Mouse (Mus musculus) midbrain, embryonic 14.5 days (tissue): ENCODE data around the gene Ap1g1. TPM values are rescaled to one million over a fixed set of nuclear protein-coding genes. Genes with fewer than 3 reads are reported as not detected.

ENCODE experiments used
- ATAC-seq: fragments of 200-750 bp; cut with Nextera tagmentation; 2 replicates; pipeline ENCODE4 v1.8.0; 2017; ENCODE audit warnings: moderate number of reproducible peaks, moderate library complexity; ENCODE audit not compliant: low FRiP score, low TSS enrichment
- DNase-seq: peaks from one replicate; pipeline ENCODE4 v3.0.0-alpha.2; 2015
- H3K27ac ChIP-seq: fragments of 300-500 bp; sonication (generic); replicated peaks from 2 replicates; pipeline ENCODE4 v1.5.1; 2014; ENCODE audit warnings: mild to moderate bottlenecking, low read depth, low read length, moderate library complexity
- H3K27me3 ChIP-seq: fragments of 300-500 bp; sonication (generic); 2 replicates; pipeline ENCODE4 v1.6.1; 2014; ENCODE audit warnings: low read length, control low read depth, mixed read lengths; ENCODE audit not compliant: control insufficient read depth, insufficient read depth
- H3K36me3 ChIP-seq: fragments of 300-500 bp; sonication (generic); 2 replicates; pipeline ENCODE4 v1.6.1; 2014; ENCODE audit warnings: low read length, control low read depth; ENCODE audit not compliant: control insufficient read depth, insufficient read depth
- H3K4me1 ChIP-seq: fragments of 300-500 bp; sonication (generic); 2 replicates; pipeline ENCODE4 v1.6.1; 2014; ENCODE audit warnings: mild to moderate bottlenecking, antibody characterized with exemption, low read length, control low read depth; ENCODE audit not compliant: control insufficient read depth, insufficient read depth
- H3K4me2 ChIP-seq: fragments of 300-500 bp; sonication (generic); 2 replicates; pipeline ENCODE4 v1.6.1; 2014; ENCODE audit warnings: mild to moderate bottlenecking, low read length, moderate library complexity
- H3K4me3 ChIP-seq: fragments of 300-500 bp; sonication (generic); replicated peaks from 2 replicates; pipeline ENCODE4 v1.5.1; 2014; ENCODE audit warnings: low read depth, low read length
- H3K9ac ChIP-seq: fragments of 300-500 bp; sonication (generic); replicated peaks from 2 replicates; pipeline ENCODE4 v1.6.1; 2014; ENCODE audit warnings: mild to moderate bottlenecking, low read length, moderate library complexity
- H3K9me3 ChIP-seq: fragments of 300-500 bp; sonication (generic); 2 replicates; pipeline ENCODE4 v1.6.1; 2016; ENCODE audit warnings: low read length, control low read depth, mixed read lengths; ENCODE audit not compliant: control insufficient read depth
- WGBS: fragments of 180-500 bp; shearing (Covaris S2); extraction: QIAGEN DNeasy Blood & Tissue Kit; methylation state at CpG from one replicate; pipeline ENCODE4 v1.1.7; 2014; 5-methylcytosine and 5-hydroxymethylcytosine counted together
- polyA plus RNA-seq: library from polyadenylated mRNA; unstranded; fragments of >200 nt; fragmentation: Nextera tagmentation; extraction: Ambion mirVana; gene quantifications from 2 replicates; pipeline ENCODE4 v1.2.1, GENCODE M21; 2014

Gene Ap1g1
- polyA plus RNA-seq, result 33.9 and 43.4 TPM in 2 replicates

DNA sequence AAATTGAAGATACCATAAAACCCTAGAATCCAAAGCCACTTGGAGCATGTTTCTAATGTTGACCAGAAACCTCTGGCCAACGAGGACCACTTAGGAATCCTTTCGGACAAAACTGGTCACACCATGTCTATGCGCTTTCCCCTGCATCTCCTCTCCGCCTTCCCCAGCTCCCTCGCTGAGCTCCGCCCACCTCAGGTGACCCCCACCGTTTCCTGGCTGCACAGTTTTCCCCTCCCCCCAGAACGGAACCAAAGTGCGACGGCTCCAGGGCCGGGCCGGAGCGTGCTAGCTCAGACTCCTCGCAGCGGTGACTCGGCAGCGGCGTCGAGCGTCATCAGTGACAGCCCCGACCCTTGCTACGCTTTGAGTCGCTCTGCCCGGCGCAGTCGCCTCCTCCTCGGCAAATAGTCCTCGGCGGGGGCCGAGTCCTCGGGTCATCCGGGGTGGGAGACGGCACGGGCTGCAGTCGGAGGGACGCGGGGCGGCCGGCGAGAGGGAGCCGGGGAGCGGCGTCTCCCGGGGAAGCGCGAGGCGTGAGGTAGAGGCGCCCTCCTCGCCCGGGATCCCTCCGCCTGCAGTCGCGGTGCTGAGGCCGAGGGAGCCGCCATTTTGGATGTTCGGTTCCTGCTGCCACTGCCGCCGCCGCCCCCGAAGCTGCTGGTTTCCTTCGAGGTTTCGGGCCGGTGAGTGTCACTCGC lies at the start of gene Ap1g1:
Gene Ap1g1 (plus strand): TSS at position 275 of the 698 bp plus-strand sequence.
- peak within 1 kb of the TSS; percentile 99 for H3K27ac ChIP-seq
- peaks cover 17% of the 10 kb centered on the region for H3K4me1 ChIP-seq
- no peaks in the 10 kb centered on the region for H3K36me3 ChIP-seq
- peak within 1 kb of the TSS; percentile 94 for H3K4me2 ChIP-seq
- peak within 1 kb of the TSS; percentile 97 for H3K4me3 ChIP-seq
- H3K27me3 ChIP-seq, result no peaks in the 10 kb centered on the region; the same call in 1 of the 2 replicates
- under 1% methylated on average over 64 of the region's 64 CpGs for WGBS
- peak within 1 kb of the TSS; percentile 91 for H3K9ac ChIP-seq
- peak; percentile 99 for DNase-seq
- ATAC-seq, result peak; percentile 100
- H3K9me3 ChIP-seq, result no peaks in the 10 kb centered on the region

DNA sequence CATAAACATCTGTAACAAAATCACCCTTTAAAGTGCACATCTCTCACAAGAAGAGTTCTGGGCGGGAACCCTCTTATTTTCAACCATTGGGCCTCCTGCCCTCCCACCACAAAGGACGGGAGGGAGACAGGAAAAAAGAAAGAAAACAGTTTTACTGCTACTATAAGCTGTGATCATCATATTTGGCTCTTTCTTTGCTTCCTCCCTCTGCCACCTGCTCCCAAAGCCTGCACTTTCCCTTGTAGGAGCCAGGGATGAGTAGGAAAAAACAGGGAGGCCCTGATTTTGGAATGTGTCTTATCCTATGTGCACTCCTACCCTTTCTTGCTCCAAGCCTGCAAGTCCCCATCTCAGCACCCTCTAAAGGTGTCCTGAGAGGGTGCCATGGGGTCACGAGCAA lies 47.3 kb upstream of the Ap1g1 start:
- ATAC-seq, result no peak
- Histone ChIP-seq H3K36me3 (peaks cover 78% of the 10 kb centered on the region), H3K4me1 (no peaks in the 10 kb centered on the region), H3K9me3 (no peaks in the 10 kb centered on the region), H3K27me3 (no peaks in the 10 kb centered on the region), H3K4me2 (no peak overlapping the region), H3K27ac (no peak overlapping the region), H3K9ac (no peak overlapping the region), H3K4me3 (no peak overlapping the region)
- 86% methylated on average over 3 of the region's 3 CpGs for WGBS
- no peak for DNase-seq

DNA sequence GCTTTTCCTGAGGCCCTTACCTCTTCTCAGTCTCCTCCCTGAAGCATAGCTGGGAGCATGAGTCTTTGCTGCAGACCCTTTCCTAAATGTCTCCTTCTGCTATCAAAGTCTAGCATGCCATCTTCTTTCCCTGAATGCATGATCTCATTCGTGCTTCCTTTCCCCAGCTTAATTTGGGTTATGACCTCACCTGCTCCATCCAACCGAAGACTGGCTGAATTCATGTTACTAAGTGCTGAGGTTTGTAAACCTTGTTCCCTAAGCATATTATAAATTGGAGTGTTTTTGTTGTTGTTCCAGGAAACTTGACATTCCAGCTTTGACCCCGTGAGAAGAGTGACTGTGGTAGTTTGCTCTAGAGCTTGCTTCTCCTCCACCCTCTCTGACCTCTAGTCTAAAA lies 44.3 kb upstream of the Ap1g1 start:
- no peaks in the 10 kb centered on the region for H3K27me3 ChIP-seq
- no peak overlapping the region for H3K4me2 ChIP-seq
- H3K27ac ChIP-seq, result no peak overlapping the region
- no peak for DNase-seq
- H3K4me1 ChIP-seq, result peaks cover 6% of the 10 kb centered on the region; the same call in 1 of the 2 replicates
- H3K4me3 ChIP-seq, result no peak overlapping the region
- no peaks in the 10 kb centered on the region for H3K9me3 ChIP-seq
- peaks cover 52% of the 10 kb centered on the region for H3K36me3 ChIP-seq
- ATAC-seq, result no peak
- 94% methylated on average over 3 of the region's 3 CpGs for WGBS
- H3K9ac ChIP-seq, result no peak overlapping the region

DNA sequence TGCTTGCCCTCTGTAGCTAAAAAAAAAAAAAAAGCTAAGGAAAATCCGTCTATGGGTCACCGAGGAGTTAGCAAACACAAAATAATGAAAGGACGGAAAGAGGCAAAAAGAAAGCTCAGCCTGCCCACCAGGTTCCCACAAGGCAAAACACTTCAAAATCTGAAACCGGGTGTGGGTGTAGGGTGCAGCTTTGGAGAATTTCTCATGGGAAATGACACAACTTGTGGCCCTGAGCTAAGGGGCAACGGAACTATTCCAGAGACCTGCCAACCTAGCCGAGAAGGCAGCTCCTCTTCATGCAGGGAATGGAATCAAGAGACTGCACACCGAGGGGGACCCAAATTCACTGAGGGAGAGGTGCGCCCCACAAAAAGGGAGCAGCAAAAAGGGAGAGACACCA lies 41.5 kb upstream of the Ap1g1 start:
- Histone ChIP-seq H3K27me3 (no peaks in the 10 kb centered on the region), H3K4me1 (peaks cover 6% of the 10 kb centered on the region; the same call in 1 of the 2 replicates), H3K9me3 (no peaks in the 10 kb centered on the region), H3K4me3 (peak overlapping the region; percentile 96), H3K27ac (peak overlapping the region; percentile 60; the same call in 1 of the 2 replicates), H3K9ac (peak overlapping the region; percentile 97), H3K36me3 (peaks cover 25% of the 10 kb centered on the region), H3K4me2 (peak overlapping the region; percentile 94)
- peak; percentile 9 for DNase-seq
- ATAC-seq, result no peak
- 9% methylated on average over 8 of the region's 8 CpGs for WGBS

DNA sequence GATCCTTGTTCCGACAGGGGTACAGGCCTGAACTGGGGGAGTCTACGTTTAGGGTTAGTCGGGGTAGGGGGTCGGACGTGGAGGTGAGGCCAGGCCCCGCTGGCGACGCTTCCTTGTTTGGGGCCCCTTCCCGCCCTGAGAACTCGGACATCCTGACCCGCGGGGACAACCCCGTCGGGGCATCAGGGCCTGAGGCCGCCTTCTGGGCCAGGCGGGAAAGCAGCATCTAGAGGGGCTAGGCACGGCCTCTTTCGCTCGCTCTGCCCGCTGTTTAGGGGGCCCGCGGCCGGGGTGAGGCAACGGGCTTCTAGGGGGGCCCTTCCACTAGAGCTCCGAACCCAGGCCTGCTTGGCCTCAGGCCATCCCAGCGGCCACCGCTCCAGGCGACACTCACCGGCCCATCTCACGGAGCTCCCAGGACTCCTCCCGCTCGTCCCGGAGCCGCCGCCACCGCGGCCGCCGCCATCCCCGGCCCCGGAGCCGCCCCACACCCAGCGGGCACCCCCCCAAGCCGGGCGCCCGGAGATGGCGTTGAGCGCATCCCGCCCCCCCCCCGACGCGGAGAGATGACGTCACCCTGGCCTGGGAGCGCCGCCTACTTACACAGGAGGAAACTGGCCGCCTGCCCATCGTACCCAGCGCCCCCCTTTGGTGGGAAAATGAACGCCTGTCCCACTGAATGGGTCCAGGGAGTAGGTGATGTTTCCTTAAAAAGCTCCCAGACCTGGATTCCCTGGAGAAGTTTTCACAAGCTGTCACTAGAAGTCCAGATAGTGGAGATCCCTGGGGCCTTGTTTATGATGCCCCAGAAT lies 40.9 kb upstream of the Ap1g1 start, which contains the start of gene Atxn1l:
Gene Atxn1l (minus strand): TSS at position 503 of the 812 bp plus-strand sequence.
- Histone ChIP-seq H3K27me3 (no peaks in the 10 kb centered on the region), H3K36me3 (peaks cover 19% of the 10 kb centered on the region), H3K4me3 (peak within 1 kb of the TSS; percentile 96), H3K9me3 (no peaks in the 10 kb centered on the region), H3K27ac (peak within 1 kb of the TSS; percentile 60; the same call in 1 of the 2 replicates), H3K4me1 (peaks cover 6% of the 10 kb centered on the region; the same call in 1 of the 2 replicates), H3K9ac (peak within 1 kb of the TSS; percentile 97), H3K4me2 (peak within 1 kb of the TSS; percentile 94)
- ATAC-seq (peak; percentile 75), DNase-seq (peak; percentile 92)
- WGBS, result 1% methylated on average over 59 of the region's 59 CpGs

DNA sequence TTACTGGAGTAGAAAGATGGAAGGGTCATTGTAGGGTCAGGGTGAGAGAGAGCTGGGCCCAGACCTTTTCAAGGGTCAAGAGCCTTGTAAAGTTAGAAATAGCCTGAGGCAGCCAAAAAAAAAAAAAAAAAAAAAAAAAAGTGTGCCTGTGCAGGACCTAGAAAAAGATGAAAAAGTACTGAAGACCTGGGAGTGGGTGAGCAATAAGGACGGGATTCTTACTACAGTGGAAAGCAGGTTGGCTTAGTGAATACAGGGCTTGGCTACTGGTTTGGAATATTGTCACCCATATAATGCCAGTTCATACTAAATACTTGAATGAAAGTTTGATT lies 40.3 kb upstream of the Ap1g1 start:
- WGBS, result 92% methylated on average over 1 of the region's 1 CpGs
- Histone ChIP-seq H3K9ac (peak overlapping the region; percentile 97; the same call in 1 of the 2 replicates), H3K27ac (no peak overlapping the region), H3K27me3 (no peaks in the 10 kb centered on the region), H3K4me2 (peak overlapping the region; percentile 94), H3K36me3 (peaks cover 13% of the 10 kb centered on the region), H3K9me3 (no peaks in the 10 kb centered on the region), H3K4me1 (peaks cover 6% of the 10 kb centered on the region; the same call in 1 of the 2 replicates), H3K4me3 (peak overlapping the region; percentile 96)
- peak; percentile 20; the same call in 1 of the 2 replicates for ATAC-seq
- no peak for DNase-seq

DNA sequence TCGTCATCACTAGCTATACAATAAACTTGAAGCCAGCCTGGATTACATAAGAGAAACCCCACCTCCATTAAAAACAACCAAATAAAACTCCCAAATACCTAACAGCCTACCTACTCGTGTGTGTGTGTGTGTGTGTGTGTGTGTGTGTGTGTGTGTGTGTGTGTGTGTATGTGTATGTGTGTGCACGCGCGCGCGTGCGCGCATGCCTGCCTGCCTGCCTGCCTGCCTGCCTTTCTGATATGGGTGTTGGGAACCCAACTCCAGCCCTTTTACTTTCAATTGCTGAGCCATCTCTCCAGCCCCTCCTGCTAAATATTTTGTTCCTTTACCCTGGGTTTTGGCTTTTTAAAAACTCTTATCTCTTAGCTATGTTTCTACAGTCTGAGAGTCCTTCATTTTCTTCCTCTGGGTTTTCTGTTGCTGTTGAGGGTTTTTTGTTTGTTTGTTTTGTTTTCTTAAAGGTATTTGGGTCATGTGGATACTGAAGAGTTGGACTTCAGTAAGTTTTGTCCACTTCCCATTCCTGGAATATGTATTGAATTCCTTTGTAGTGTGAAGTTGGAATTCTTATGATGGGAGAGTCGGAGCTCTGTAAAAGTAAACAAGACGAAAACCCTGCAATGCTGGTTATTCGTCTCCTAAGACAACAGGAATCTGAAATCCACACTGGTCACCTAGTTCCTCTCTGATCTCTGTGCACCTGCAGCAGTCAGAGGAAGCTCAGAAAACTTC lies 30.7 kb upstream of the Ap1g1 start:
- Histone ChIP-seq H3K36me3 (no peaks in the 10 kb centered on the region), H3K4me2 (no peak overlapping the region), H3K27me3 (no peaks in the 10 kb centered on the region), H3K9ac (no peak overlapping the region), H3K4me3 (no peak overlapping the region), H3K9me3 (no peaks in the 10 kb centered on the region), H3K27ac (no peak overlapping the region), H3K4me1 (no peaks in the 10 kb centered on the region)
- ATAC-seq (no peak), DNase-seq (no peak)
- 95% methylated on average over 11 of the region's 12 CpGs for WGBS

DNA sequence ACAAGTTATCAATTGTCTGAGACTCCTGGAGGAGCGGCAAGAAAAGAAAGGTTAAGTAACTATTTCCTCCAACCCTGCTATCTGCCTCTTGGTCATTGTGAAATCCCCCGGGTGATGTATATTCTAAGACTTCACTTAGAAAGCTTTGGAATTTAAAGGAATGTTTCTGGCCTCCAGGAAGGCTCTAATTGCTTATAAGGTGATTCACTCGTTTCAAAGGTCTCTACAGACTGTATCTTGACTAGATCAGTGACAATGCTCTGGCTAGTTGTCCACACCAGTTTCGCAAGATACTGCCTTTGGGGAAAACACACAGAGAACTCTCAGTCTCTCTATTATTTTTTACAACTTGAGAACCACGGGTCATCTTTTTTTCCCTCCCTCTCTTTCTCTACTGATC lies 28.1 kb upstream of the Ap1g1 start:
- Histone ChIP-seq H3K36me3 (no peaks in the 10 kb centered on the region), H3K27ac (no peak overlapping the region), H3K4me2 (no peak overlapping the region), H3K27me3 (no peaks in the 10 kb centered on the region), H3K9ac (no peak overlapping the region), H3K4me1 (no peaks in the 10 kb centered on the region), H3K9me3 (no peaks in the 10 kb centered on the region), H3K4me3 (no peak overlapping the region)
- WGBS, result 67% methylated on average over 5 of the region's 5 CpGs
- ATAC-seq (no peak), DNase-seq (no peak)
